Mouse (Mus musculus): ENCODE data around the gene Ttyh3.

Gene Ttyh3

DNA sequence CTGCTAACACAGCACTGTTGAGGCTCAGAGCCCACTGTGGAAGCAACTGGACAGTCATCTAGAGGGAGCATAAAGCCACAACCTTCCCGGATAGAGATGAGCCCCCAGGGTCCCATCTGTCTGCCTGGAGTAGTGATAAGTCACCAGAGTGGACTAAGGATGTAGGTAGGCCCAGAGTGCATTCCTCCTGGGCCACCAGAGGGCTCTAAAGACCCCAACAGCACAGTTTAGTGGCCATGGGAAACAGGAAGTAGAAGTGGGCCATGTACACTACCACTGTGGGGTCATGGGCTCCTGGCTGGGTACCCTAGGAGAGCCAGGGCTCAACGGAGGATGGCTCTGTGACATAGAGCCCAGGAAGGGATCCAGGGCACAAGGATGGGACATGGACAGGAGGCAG is 8.0 kb downstream of the Ttyh3 start:
- Histone ChIP-seq H3K27me3 (ENCODE audit: insufficient read depth, low read length) (no peaks in the 10 kb centered on the region), H3K9me3 (ENCODE audit: low read length) (no peaks in the 10 kb centered on the region), H3K36me3 (ENCODE audit: insufficient read depth, low read length) (no peaks in the 10 kb centered on the region), H3K4me3 (replicated peaks; ENCODE audit: low read length) (no peak overlapping the region), H3K4me1 (replicated peaks; ENCODE audit: low read depth, low read length) (peaks cover 44% of the 10 kb centered on the region)
- TF ChIP-seq CTCF (conservative IDR thresholded peaks at IDR 0.05; ENCODE audit: low read length) (no peak), NANOG (IDR thresholded peaks at IDR 0.05; ENCODE audit: borderline replicate concordance, low read length) (no peak), POU5F1 (IDR thresholded peaks at IDR 0.05; ENCODE audit: borderline replicate concordance, low read length) (no peak)

DNA sequence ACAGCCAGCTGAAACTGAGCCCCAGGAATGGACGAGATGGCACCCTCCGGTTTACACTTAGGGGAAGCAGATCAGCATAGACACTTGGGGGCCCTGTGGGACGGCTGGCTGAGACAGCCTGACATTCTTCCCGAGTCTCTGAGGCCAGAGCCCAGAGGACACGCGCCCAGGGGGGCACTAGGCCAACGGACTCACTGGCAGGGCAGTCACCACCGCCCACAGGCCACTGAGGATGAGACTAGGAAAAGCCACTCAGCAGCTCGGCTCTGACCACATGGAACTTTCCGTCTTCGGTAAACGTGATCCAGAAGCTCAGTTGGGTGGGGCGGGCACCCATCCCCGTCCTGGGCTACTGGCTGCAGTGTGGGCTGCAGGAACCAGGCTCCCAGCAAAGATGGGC is 9.0 kb downstream of the Ttyh3 start:
- peaks cover 1% of the 10 kb centered on the region for H3K36me3 ChIP-seq (ENCODE audit: insufficient read depth, low read length)
- H3K9me3 ChIP-seq (ENCODE audit: low read length) = no peaks in the 10 kb centered on the region
- no peak overlapping the region for H3K4me3 ChIP-seq (replicated peaks; ENCODE audit: low read length)
- H3K27me3 ChIP-seq (ENCODE audit: insufficient read depth, low read length) = no peaks in the 10 kb centered on the region
- H3K4me1 ChIP-seq (replicated peaks; ENCODE audit: low read depth, low read length) = peaks cover 46% of the 10 kb centered on the region
- TF ChIP-seq POU5F1 (IDR thresholded peaks at IDR 0.05; ENCODE audit: borderline replicate concordance, low read length) = no peak
- no peak for TF ChIP-seq CTCF (conservative IDR thresholded peaks at IDR 0.05; ENCODE audit: low read length)
- no peak for TF ChIP-seq NANOG (IDR thresholded peaks at IDR 0.05; ENCODE audit: borderline replicate concordance, low read length)

DNA sequence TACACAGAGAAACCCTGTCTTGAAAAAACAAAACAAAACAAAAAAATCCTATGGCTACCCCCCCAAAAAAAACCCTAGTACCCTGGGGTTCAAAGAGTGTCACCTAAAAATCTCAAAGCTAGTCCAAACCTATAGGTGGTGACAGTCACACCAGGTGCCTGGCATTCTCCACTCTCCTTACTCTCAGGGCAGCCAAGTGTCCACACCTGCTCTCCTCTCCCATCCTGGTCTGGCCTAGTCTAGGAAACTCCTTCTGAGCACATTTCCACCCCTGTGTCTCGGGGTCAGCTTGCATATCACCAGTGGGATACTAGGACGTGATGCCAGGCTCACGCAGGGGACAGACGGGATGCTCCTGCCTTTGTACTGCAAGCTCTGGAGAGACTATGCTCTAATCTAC is 9.5 kb downstream of the Ttyh3 start:
- H3K4me3 ChIP-seq (replicated peaks; ENCODE audit: low read length) = no peak overlapping the region
- peaks cover 7% of the 10 kb centered on the region for H3K36me3 ChIP-seq (ENCODE audit: insufficient read depth, low read length)
- TF ChIP-seq NANOG (IDR thresholded peaks at IDR 0.05; ENCODE audit: borderline replicate concordance, low read length) = no peak
- TF ChIP-seq CTCF (conservative IDR thresholded peaks at IDR 0.05; ENCODE audit: low read length) = no peak
- H3K27me3 ChIP-seq (ENCODE audit: insufficient read depth, low read length) = no peaks in the 10 kb centered on the region
- peaks cover 47% of the 10 kb centered on the region for H3K4me1 ChIP-seq (replicated peaks; ENCODE audit: low read depth, low read length)
- H3K9me3 ChIP-seq (ENCODE audit: low read length) = no peaks in the 10 kb centered on the region

- no peak for TF ChIP-seq CTCF (conservative IDR thresholded peaks at IDR 0.05; ENCODE audit: low read length)
- Histone ChIP-seq H3K27me3 (ENCODE audit: insufficient read depth, low read length) (no peaks in the 10 kb centered on the region), H3K9me3 (ENCODE audit: low read length) (no peaks in the 10 kb centered on the region), H3K36me3 (ENCODE audit: insufficient read depth, low read length) (peaks cover 8% of the 10 kb centered on the region), H3K4me3 (replicated peaks; ENCODE audit: low read length) (no peak overlapping the region), H3K4me1 (replicated peaks; ENCODE audit: low read depth, low read length) (peaks cover 54% of the 10 kb centered on the region)
These were observed 10.3 kb downstream of the Ttyh3 start for GRCm38 (mm10) chr5:140638484-140638883.

DNA sequence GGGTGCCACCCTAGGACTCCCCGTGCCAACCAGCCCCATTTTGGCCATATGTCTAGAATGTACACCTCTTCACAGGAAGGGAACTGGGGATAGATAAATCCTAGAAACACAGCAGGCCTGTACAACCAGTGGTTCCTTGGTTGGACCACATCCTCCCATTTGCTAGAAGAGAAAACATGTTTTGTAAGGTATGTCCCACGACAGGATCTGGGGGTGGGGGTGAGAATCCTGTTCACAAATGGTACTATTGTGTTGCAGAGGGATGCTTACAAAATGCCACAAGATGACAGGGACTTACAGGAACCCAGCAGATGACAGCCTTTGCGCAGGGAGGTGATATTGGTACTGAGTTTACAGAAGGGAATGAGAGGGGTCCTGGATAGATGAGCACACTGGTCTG is 10.8 kb downstream of the Ttyh3 start:
- TF ChIP-seq POU5F1 (IDR thresholded peaks at IDR 0.05; ENCODE audit: borderline replicate concordance, low read length) (no peak), NANOG (IDR thresholded peaks at IDR 0.05; ENCODE audit: borderline replicate concordance, low read length) (no peak), CTCF (conservative IDR thresholded peaks at IDR 0.05; ENCODE audit: low read length) (no peak)
- Histone ChIP-seq H3K36me3 (ENCODE audit: insufficient read depth, low read length) (peaks cover 13% of the 10 kb centered on the region), H3K4me3 (replicated peaks; ENCODE audit: low read length) (no peak overlapping the region), H3K9me3 (ENCODE audit: low read length) (no peaks in the 10 kb centered on the region), H3K27me3 (ENCODE audit: insufficient read depth, low read length) (no peaks in the 10 kb centered on the region), H3K4me1 (replicated peaks; ENCODE audit: low read depth, low read length) (peaks cover 56% of the 10 kb centered on the region)

GRCm38 (mm10) chr5:140637058-140637410 is 11.8 kb downstream of the Ttyh3 start:
- Histone ChIP-seq H3K27me3 (ENCODE audit: insufficient read depth, low read length) (no peaks in the 10 kb centered on the region), H3K4me1 (replicated peaks; ENCODE audit: low read depth, low read length) (peaks cover 56% of the 10 kb centered on the region)
- no peak for TF ChIP-seq CTCF (conservative IDR thresholded peaks at IDR 0.05; ENCODE audit: low read length)
- TF ChIP-seq POU5F1 (IDR thresholded peaks at IDR 0.05; ENCODE audit: borderline replicate concordance, low read length) = no peak
- no peak for TF ChIP-seq NANOG (IDR thresholded peaks at IDR 0.05; ENCODE audit: borderline replicate concordance, low read length)

DNA sequence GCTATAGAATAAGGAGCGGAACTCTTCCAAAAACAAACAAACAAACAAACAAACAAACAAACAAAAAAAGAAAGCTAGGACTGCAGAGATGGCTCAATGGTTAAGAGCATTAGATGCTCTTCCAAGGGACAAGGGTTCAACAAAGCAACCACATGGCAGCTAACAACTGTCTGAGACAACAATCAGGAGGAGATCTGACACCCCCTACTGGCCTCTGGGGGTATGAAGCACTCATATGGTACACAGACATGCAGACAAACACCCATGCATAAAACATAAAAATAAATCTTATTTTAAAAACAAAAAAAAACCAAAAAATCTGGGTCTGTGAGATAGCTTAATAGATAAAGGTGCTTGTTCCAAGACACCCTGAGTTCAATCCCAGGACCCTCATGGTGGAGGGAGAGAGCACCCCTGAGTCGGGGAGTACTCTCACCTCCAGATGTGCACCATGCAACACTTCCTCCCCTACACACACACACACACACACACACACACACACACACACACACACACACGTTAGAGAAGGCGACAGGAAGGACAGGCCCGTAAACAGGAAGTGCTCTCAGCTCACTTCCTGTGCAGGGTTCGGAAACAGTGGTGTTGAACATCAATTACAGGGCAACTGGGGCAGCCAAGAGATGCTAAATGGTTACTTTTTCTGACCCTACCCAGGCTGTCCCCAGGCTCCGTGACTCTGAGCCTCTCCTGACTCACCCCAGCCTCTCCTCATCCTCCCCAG is 12.3 kb downstream of the Ttyh3 start:
- Histone ChIP-seq H3K36me3 (ENCODE audit: insufficient read depth, low read length) (peaks cover 20% of the 10 kb centered on the region), H3K4me3 (replicated peaks; ENCODE audit: low read length) (no peak overlapping the region; the same call in 1 of the 2 replicates), H3K4me1 (replicated peaks; ENCODE audit: low read depth, low read length) (peaks cover 56% of the 10 kb centered on the region), H3K9me3 (ENCODE audit: low read length) (no peaks in the 10 kb centered on the region), H3K27me3 (ENCODE audit: insufficient read depth, low read length) (no peaks in the 10 kb centered on the region)
- no peak for TF ChIP-seq POU5F1 (IDR thresholded peaks at IDR 0.05; ENCODE audit: borderline replicate concordance, low read length)
- no peak for TF ChIP-seq NANOG (IDR thresholded peaks at IDR 0.05; ENCODE audit: borderline replicate concordance, low read length)
- peak; percentile 66 for TF ChIP-seq CTCF (conservative IDR thresholded peaks at IDR 0.05; ENCODE audit: low read length)

More at GRCm38 (mm10) chr5:140637058-140637410, 11.8 kb downstream of the Ttyh3 start:
- Histone ChIP-seq H3K36me3 (ENCODE audit: insufficient read depth, low read length) (peaks cover 20% of the 10 kb centered on the region), H3K4me3 (replicated peaks; ENCODE audit: low read length) (no peak overlapping the region), H3K9me3 (ENCODE audit: low read length) (no peaks in the 10 kb centered on the region)

GRCm38 (mm10) chr5:140634798-140635722 is 13.8 kb downstream of the Ttyh3 start:
- peaks cover 27% of the 10 kb centered on the region for H3K36me3 ChIP-seq (ENCODE audit: insufficient read depth, low read length)
- H3K4me1 ChIP-seq (replicated peaks; ENCODE audit: low read depth, low read length) = peaks cover 55% of the 10 kb centered on the region

More at GRCm38 (mm10) chr5:140634798-140635722, 13.8 kb downstream of the Ttyh3 start:
- Histone ChIP-seq H3K4me3 (replicated peaks; ENCODE audit: low read length) (peak overlapping the region; percentile 37), H3K27me3 (ENCODE audit: insufficient read depth, low read length) (no peaks in the 10 kb centered on the region), H3K9me3 (ENCODE audit: low read length) (no peaks in the 10 kb centered on the region)
- TF ChIP-seq CTCF (conservative IDR thresholded peaks at IDR 0.05; ENCODE audit: low read length) (no peak), NANOG (IDR thresholded peaks at IDR 0.05; ENCODE audit: borderline replicate concordance, low read length) (no peak), POU5F1 (IDR thresholded peaks at IDR 0.05; ENCODE audit: borderline replicate concordance, low read length) (no peak)
